Mouse (Mus musculus): ENCODE data around the gene Eif4g2. TPM values are rescaled to one million over a fixed set of nuclear protein-coding genes. Genes with fewer than 3 reads are reported as not detected.

Gene Eif4g2
- total RNA-seq (2023): 1,360 TPM

DNA sequence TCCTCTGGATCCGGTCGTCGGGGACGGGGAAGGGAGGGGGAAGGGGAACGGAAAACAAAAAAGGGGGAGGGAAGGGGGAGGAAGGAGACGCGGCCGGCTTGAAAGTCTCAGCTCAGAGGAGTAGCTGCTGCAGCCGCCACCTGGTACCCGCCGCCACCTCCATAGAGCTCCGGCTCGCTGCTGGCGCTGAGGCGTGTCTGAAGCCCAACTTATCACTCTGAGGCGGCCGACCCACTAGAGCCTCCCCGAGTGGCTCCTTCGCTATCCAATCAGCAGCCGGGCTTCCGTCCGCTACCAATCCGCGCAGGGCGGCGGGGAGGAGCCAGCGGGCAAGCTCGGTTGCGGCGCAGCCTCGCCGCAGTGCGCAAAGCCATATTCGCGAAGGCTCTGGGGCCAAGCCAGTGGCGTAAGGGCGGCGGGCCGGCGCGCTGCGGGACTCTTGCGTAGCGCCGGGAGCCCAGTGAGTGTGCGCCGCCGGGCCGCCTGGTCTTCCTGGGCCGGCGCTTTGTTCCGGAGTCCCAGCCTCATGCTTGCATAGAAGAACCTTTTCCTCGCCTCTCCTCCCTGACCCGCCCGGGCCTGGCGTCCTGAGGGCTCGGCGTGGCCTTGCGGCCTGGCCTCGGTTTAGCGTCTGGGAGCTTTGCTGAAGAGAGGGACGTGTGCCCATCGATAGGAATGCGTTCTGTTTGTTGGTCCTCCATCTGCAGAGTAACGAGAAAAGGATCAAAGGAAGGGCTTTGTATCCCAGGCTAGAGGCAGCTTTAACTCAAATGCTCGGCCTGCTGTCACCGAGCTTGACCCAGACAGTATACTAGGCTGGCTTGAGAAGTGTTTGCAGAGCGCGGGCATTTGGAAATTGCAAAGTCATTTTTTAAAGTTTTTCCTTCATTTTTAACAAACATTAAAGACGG is at the start of gene Eif4g2:
Gene Eif4g2 (minus strand): TSS at position 209 of the 911 bp plus-strand sequence.

DNA sequence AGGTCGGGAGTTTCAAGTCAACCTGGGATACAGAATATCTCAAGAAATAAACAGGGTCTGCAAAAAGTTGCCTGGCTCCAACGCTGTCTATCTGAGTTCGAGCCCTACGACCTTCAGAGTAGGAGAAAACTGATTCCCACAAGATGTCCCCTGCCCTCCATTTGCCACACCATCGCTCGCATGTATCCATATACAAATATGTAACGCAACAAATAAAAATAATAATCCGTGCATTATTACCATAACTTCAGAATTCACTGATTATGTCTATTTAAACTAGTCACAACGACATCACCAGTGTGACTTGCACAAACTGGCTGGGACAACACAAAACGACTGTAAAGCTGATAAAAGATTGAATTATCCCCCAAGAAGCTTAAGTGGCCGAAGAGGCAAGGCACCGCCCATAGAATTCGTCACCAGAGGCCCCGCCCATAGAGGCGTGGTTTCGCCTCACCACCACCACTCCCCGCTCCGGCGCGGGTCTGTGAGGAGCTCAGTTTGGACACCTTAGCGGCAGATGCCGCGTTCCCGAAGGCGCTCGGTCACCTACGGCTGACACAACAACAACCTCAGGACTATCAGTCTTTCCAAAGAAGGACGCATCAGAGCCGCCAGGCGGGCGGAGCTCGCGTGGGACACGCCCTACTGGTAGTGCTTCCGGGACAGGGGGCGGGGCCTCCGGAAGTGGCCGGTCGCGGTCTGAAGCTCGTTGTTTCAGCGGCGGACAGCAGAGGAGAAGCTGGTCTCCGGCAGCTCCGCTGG is 54.4 kb downstream of the Eif4g2 start, which contains the start of gene Ctr9:
Gene Ctr9 (plus strand): TSS at position 671 of the 765 bp plus-strand sequence.

Other genes starting within 250 kb of the Eif4g2 start
- 19.2 TPM for gene Rnf141, start 238.6 kb downstream of the Eif4g2 start, total RNA-seq (2023)
- gene Lyve1, start 219.8 kb downstream of the Eif4g2 start, total RNA-seq (2023): not detected
- gene Mrvi1, start 100.6 kb downstream of the Eif4g2 start, total RNA-seq (2023): 5.3 TPM
- gene Ctr9, start 54.1 kb downstream of the Eif4g2 start, total RNA-seq (2023): 45.6 TPM